Mouse (Mus musculus) retina, postnatal 7 days (tissue): ENCODE results near the gene Elmod2.

Source experiments
- DNase-seq: peaks from one replicate; pipeline ENCODE4 v3.0.0-alpha.2; 2012; ENCODE audit warnings: low read depth, low spot score

Elmod2 gene

GRCm38 (mm10) chr8:83274470-83274869 lies 57.8 kb downstream of the Elmod2 start:
- DNase-seq: no peak

- DNase-seq: no peak
Observed at GRCm38 (mm10) chr8:83272464-83272863, 59.8 kb downstream of the Elmod2 start.

DNA sequence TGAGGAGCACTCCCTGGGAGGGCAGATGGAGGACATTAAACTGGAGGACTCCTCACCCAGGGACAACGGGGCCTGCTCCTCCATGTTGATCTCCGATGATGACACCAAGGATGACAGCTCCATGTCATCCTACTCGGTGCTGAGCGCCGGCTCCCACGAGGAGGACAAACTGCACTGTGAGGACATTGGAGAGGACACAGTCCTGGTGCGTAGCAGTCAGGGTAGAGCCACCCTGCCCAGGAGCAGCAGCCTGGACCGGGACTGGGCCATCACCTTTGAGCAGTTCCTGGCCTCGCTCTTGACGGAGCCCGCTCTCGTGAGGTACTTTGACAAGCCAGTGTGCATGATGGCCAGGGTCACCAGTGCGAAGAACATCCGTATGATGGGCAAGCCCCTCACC lies 61.1 kb downstream of the Elmod2 start:
- DNase-seq: no peak
